Mouse (Mus musculus) left cerebral cortex, postnatal 4 days (tissue): ENCODE results near the gene Pros1. TPM values are rescaled to one million over a fixed set of nuclear protein-coding genes. Genes with fewer than 3 reads are reported as not detected.

Experiments used
- microRNA-seq: library from miRNA; unstranded; fragments of <30 nt; microRNA quantifications from one replicate; pipeline ENCODE4 v1.2.0, GENCODE M21; 2022
- total RNA-seq, 2 experiments: library from RNA; stranded (reverse); gene quantifications; 2 replicates each; pipeline ENCODE4 v1.2.3; 2021

Pros1 gene
- total RNA-seq, 2 experiments from 2014 or later, result 7.0 to 7.8 TPM

Small RNAs within 50 kb of the gene (microRNA-seq; reads per million reads assigned to microRNA genes)
- not detected for gene Gm25986

Other genes with a start within 250 kb of the Pros1 start
- 10 to 100 TPM; 14.0 to 15.2 TPM for gene Nsun3, start 67.5 kb upstream of the Pros1 start, total RNA-seq
- not detected for gene Stx19, start 39.6 kb upstream of the Pros1 start, total RNA-seq
- 10 to 100 TPM; 13.1 to 16.9 TPM for gene Arl13b, start 7.3 kb upstream of the Pros1 start, total RNA-seq